Mouse (Mus musculus) kidney, postnatal 4 days (tissue): ENCODE data around the gene Btnl1.

Experiments
- DNase-seq, 2 experiments: peaks; one replicate each; pipeline ENCODE4 v3.0.0; 2021; ENCODE audit warnings: mixed read lengths in 2 of 2

The Btnl1 gene

GRCm38 (mm10) chr17:34386656-34387055 is 9.7 kb downstream of the Btnl1 start:
- DNase-seq = no peak

DNA sequence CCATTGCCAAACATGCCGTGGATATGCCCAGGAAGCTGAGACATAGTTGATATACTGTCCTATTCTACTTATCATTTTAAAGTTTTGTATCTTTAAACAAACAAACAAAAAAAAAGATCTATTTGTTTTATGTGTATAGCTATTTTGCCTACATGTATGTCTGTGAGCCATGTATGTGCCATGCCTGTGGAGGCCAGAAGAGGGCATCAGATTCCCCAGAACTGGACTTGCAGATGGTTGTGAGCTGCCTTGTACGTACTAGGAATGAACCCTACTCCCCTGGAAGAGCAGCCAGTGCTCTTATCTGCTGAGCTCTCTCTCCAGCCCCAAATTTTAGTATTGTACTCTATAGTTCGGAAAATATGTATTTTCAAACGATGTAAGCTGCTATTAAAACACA is 11.6 kb downstream of the Btnl1 start:
- DNase-seq = peak; percentile 60 to 71

DNA sequence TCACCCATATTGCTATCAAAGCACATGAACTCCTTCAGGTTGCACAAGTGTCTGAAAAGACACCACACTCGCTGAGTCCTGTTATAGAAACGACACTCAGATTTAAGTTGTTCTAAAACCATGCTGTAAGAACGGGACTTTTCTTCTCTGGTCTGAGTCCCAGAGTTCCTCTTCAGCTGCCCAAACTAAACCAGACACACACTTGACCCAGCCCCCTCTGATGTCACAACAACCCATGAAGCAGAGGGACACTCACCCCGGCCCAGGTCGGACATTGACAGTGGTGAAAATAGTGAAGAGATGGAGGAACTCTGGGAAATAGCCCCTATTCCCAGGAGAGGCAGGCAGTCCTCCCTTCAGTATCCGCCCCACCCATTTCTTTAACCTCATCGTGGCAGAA is 14.6 kb downstream of the Btnl1 start:
- DNase-seq = no peak

DNA sequence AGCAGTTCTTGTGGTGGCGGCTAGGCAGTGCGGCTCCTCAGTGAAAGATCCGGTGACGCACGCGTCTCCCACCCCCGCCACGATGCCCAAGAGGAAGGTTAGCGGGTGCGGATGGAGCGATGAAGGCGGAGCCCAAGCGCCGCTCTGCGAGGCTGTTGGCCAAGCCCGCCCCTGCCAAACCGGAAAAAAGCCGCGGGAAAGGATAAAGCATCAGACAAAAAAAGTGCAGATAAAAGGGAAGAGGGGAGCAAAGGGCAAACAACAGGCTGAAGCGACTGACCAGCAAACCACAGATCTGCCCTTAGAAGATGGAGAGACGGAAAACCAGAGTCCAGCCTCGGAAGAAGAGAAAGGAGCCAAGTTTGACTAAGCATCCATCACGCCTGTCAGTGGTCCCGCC is 15.4 kb downstream of the Btnl1 start:
- DNase-seq = peak; percentile 58 to 73

DNA sequence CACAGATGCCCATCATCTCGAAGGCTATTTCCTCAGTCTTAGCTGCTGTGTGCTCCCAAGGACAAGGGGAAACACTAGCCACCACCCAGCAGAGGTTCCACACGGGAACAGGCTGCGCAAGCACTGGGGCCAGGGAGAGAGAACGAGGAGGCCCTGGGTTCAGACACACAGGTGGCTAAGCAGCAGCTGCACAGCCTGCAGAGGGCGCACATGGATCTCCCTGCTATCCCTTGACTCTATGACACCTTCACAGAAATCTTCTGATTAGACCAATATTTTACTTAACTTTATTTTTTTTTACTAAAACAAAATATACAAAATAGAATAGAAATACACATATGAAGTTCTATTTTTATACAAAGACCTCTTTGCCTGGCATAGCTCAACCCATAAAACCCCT is 20.4 kb downstream of the Btnl1 start:
- DNase-seq = peak in 1 of 2 experiments; percentile 10

DNA sequence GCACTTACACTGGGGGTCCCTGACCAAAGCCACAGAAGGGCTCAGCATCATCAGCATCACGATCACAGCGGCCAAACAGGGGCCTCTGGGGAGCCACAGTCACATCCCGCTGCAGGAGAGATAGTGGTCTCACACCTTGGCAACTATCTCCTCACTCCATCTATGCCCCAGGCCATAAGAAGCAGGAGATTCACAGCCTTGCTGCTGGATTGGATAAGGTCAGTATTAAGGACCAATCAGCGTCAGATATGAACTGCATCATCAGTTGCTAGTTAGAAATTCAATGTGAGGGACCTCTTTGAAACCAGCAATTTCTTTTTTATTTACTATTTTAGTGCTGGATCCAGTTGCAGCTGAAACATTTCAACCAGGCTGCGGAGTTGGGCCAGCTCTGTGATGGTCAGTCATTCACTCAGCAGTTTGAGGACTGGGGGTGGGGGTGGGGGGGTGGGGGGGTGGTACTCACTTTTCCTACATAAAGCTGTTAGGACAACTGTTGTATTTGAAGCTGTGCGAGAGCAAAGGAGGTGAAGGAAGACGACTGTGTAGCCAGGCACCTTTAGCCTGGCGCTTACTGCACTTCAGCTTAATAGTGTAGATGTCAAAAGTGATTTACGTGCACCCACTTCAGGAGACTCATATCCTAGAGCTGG is 21.3 kb downstream of the Btnl1 start:
- DNase-seq = peak in 1 of 2 experiments; percentile 62

GRCm38 (mm10) chr17:34398711-34399393 is 21.9 kb downstream of the Btnl1 start, which contains the start of gene BC051142:
TSS of gene BC051142 (plus strand) at chr17:34398820.
- DNase-seq = peak; percentile 81 to 89

- peak in 1 of 2 experiments; percentile 11 for DNase-seq
Measured at GRCm38 (mm10) chr17:34399394-34399715, 22.4 kb downstream of the Btnl1 start.

DNA sequence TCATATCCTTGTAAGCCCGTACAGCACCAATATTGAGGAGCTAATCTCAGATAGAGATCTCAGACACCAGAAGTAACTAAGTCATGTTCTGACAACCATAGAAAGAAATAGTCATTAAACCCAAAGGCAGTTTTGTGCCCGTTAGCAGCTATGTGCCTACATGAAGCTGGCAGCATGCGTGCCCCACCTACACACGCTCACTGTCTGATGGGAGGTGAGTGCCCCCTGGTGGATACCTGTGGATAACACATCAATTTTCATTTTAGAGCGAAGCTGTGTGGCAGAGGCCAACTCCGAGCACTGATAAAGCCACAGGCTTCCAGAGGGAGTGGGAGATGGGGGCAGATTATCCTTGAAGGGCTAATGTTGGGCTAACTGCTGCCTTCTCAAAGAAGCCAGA is 34.2 kb downstream of the Btnl1 start:
- peak; percentile 65 to 66 for DNase-seq

DNA sequence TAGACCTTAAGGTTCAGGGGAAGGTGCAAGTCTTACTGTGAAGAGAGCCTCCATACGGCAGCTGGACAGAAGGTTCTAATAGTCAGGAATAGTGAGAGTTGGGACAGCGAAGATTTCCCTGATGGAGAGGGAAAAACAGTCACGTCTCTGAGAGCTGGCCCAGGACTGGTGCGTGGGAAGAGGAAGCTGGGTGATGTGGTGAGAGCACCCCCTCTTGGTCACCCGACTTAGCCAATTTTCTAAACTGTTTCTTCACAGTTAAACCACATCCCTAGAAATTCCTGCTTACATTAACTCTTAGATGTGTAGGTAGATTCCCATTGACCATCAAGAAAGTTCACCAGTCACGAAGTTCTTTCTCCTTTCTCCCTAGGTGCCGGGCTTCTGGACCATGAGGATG is 43.1 kb downstream of the Btnl1 start:
- no peak for DNase-seq

DNA sequence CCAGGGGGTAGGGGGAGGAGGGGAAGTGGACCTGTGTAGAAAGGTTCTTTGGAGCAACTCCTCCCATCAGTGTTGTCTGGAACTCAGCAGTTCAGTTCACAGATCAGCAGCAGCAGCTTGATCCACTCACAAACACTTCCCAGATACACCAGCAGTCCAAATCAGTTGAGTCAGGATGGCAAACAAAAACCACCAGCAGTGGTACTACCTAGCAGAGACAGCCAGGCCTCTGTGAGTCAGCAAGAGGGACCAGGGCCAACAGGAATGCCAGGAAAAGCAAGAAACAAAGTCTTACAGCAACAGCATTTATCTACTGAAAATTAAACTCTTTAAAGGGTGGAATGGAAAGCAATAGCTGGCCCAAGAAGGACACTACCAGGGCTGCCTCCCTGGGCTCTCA is 50.7 kb downstream of the Btnl1 start:
- no peak for DNase-seq
